Mouse (Mus musculus) heart, adult 2 months (tissue): Measurements from ENCODE around the gene Jam3. TPM values are rescaled to one million over a fixed set of nuclear protein-coding genes. Genes with fewer than 3 reads are reported as not detected.

Experiments
- DNase-seq, 2 experiments: peaks; one replicate each; pipeline ENCODE4 v3.0.0; 2021
- H3K27ac ChIP-seq: fragments of 200-600 bp; 2 replicates; pipeline ENCODE4 v1.8.1; 2022
- H3K27me3 ChIP-seq: fragments of 200-500 bp; 2 replicates; pipeline ENCODE4 v1.6.1; 2012; ENCODE audit warnings: mild to moderate bottlenecking, low read length, inconsistent platforms, mixed read lengths; ENCODE audit not compliant: control insufficient read depth, insufficient read depth
- H3K36me3 ChIP-seq: fragments of 200-500 bp; 2 replicates; pipeline ENCODE4 v1.6.1; 2012; ENCODE audit warnings: low read length, inconsistent platforms; ENCODE audit not compliant: control insufficient read depth, insufficient read depth
- H3K4me1 ChIP-seq: fragments of 200-500 bp; 2 replicates; pipeline ENCODE4 v1.6.1; 2011; ENCODE audit warnings: low read length; ENCODE audit not compliant: control insufficient read depth, insufficient read depth
- H3K4me3 ChIP-seq: fragments of 200-600 bp; 2 replicates; pipeline ENCODE4 v1.8.1; 2022
- H3K79me2 ChIP-seq: fragments of 200-500 bp; replicated peaks from 2 replicates; pipeline ENCODE4 v1.6.1; 2012; ENCODE audit warnings: mild to moderate bottlenecking, inconsistent platforms, low read length, moderate library complexity, mixed read lengths; ENCODE audit not compliant: control insufficient read depth, insufficient read depth
- H3K9ac ChIP-seq: fragments of 200-500 bp; 2 replicates; pipeline ENCODE4 v1.6.1; 2012; ENCODE audit warnings: low read depth, mild to moderate bottlenecking, control low read depth, inconsistent platforms, low read length, mixed read lengths
- CTCF ChIP-seq: fragments of 200-600 bp; IDR thresholded peaks from 2 replicates; pipeline ENCODE4 v1.8.1; 2022; ENCODE audit warnings: antibody characterized with exemption, mild to moderate bottlenecking, moderate library complexity
- EP300 ChIP-seq: fragments of 200-500 bp; IDR thresholded peaks from 2 replicates; pipeline ENCODE4 v1.6.1; 2011; ENCODE audit warnings: low read depth, low read length, control low read depth; ENCODE audit not compliant: insufficient read depth
- POLR2A ChIP-seq: fragments of 200-500 bp; IDR thresholded peaks from 2 replicates; pipeline ENCODE4 v1.6.1; 2011; ENCODE audit warnings: mild to moderate bottlenecking, low read depth, low read length, control low read depth; ENCODE audit not compliant: insufficient read depth
- whole genome bisulfite sequencing: fragments of 180-500 bp; shearing (Covaris S2); methylation state at CpG from one replicate; pipeline ENCODE4 v1.1.7; 2018; 5-methylcytosine and 5-hydroxymethylcytosine counted together
- intact Hi-C: fragments of 180-260 bp; cut with DNase I; formaldehyde crosslinking; loops from one replicate; pipeline ENCODE4 v1.15.1; 2025
- long read RNA-seq: library from polyadenylated mRNA; stranded (forward); transcript quantifications from one replicate; pipeline ENCODE4 v2.0.0, GENCODE M21; 2021
- polyA plus RNA-seq: library from polyadenylated mRNA; depleted of rRNA; stranded (reverse); fragments of >200 nt; gene quantifications from 2 replicates; pipeline ENCODE4 v1.2.3, GENCODE M21; 2012; rRNA removed
- total RNA-seq, 2 experiments: library from RNA; stranded (reverse); gene quantifications; 2 replicates each; pipeline ENCODE4 v1.2.3; 2021

The Jam3 gene
- total RNA-seq (10 to 100 TPM; 14.1 to 14.2 TPM), polyA plus RNA-seq (18.9 and 30.5 TPM in 2 replicates)
- long read RNA-seq, transcript Jam3-201 (9 exons, 1,942 nt), result major isoform, 9 of 10 reads
- long read RNA-seq, partial matches to known transcripts, result 0 of 10 reads
- long read RNA-seq, other reads (novel, unspliced or antisense), result 1 of 10 reads

DNA sequence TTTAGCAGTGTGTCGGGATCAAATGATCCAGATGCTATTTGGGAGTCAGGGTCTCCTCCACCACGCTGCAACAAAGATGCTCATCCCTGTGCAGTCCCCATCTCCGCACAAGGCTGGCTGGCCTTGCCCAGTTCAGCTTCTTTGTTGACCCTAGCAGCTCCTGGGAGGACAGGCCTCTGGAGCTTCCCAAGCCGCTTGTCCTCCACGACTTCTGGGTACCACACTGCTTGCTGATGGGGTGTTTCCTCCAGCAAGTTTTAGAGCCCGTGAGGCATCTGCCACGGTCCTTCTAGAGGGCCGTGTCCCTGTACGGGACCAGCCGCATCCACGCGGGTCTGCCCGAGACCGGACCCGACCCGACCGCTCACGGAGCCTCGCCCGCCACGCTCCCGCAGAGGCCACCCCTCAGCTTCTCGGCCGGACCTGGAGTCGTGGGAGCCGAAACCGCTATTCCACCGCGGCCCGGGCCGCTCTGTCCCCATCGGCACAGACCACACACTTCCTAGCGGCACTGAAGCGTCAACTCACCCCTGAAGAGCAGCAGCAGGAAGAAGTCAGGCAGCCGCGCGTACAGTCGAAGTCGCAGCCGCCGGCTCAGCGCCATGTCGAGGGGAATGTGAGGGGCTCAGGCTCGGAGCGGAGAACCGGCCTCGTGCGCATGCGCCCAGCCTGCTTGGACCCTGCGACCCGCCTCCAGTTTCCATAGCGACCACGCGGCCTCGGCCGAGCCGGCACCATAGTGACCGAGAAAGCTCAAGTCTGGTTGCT is at the start of gene Jam3:
Gene Jam3 (minus strand): TSS at position 659 of the 768 bp plus-strand sequence.
- Histone ChIP-seq H3K79me2 (no peaks in the 10 kb centered on the region), H3K27ac (peak within 1 kb of the TSS; percentile 70), H3K27me3 (no peaks in the 10 kb centered on the region), H3K36me3 (no peaks in the 10 kb centered on the region), H3K4me3 (peak within 1 kb of the TSS; percentile 66), H3K4me1 (peaks cover 4% of the 10 kb centered on the region), H3K9ac (peak within 1 kb of the TSS; percentile 70)
- TF ChIP-seq POLR2A, result peak; percentile 83
- peak; percentile 33; the same call in 1 of the 2 replicates for TF ChIP-seq EP300
- peak; percentile 25; the same call in 1 of the 2 replicates for TF ChIP-seq CTCF
- 2% methylated on average over 58 of the region's 58 CpGs for WGBS
- intact Hi-C loops, result loop anchor here (2.0 kb wide), 1 partner anchor 46 kb away; no protein-coding TSS in a partner anchor
- DNase-seq, result peak; percentile 91 to 92

DNA sequence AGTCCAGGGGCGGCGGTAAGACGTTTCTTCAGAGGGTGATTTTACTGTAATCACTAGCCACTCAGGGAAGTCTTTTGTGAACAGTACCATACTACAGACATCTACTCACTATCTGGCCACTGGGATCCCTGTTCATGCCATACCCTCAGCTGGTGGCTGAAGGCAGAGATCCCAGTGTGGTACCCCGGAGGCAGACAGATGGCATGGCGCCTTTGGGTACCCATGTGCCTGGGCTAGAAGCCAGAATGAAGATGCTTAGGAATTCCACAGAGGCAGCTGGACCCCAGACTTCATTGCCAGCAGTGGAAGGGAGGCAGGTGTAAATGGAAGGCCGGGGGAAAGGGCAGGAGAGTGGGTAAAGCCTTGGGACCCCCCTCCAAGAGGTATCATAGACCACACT is 49.0 kb upstream of the Jam3 start:
- Histone ChIP-seq H3K9ac (no peak overlapping the region), H3K79me2 (no peaks in the 10 kb centered on the region), H3K36me3 (no peaks in the 10 kb centered on the region), H3K4me3 (no peak overlapping the region), H3K27ac (no peak overlapping the region), H3K27me3 (no peaks in the 10 kb centered on the region), H3K4me1 (no peaks in the 10 kb centered on the region)
- intact Hi-C loops, result no loop called here
- WGBS, result 86% methylated on average over 6 of the region's 6 CpGs
- TF ChIP-seq EP300 (no peak), POLR2A (no peak), CTCF (no peak)
- DNase-seq, result no peak

DNA sequence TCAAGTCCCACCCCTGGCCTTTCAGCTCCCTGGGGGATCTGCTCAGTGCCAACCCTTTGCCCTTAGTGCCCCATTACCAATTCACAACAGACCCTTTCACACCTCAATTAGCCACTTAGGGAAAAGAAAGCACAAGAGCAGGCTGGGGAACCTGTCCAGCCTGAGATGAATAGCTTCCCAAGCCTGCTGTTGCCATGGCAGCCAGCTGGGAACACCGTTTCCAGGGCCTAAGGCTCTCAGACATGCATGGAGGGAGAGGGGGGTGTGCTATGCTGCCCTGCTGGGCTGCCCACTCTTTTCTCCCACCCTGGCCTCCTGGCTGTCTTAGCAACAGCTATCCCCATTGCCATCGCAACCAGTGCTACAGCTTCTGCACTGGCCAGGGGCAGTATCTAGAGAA is 47.9 kb upstream of the Jam3 start:
- Histone ChIP-seq H3K4me3 (no peak overlapping the region), H3K9ac (no peak overlapping the region), H3K4me1 (no peaks in the 10 kb centered on the region), H3K36me3 (no peaks in the 10 kb centered on the region), H3K27ac (no peak overlapping the region), H3K79me2 (no peaks in the 10 kb centered on the region), H3K27me3 (no peaks in the 10 kb centered on the region)
- TF ChIP-seq CTCF (no peak), EP300 (no peak), POLR2A (no peak)
- intact Hi-C loops, result no loop called here
- DNase-seq, result no peak
- 61% methylated on average over 2 of the region's 2 CpGs for WGBS

DNA sequence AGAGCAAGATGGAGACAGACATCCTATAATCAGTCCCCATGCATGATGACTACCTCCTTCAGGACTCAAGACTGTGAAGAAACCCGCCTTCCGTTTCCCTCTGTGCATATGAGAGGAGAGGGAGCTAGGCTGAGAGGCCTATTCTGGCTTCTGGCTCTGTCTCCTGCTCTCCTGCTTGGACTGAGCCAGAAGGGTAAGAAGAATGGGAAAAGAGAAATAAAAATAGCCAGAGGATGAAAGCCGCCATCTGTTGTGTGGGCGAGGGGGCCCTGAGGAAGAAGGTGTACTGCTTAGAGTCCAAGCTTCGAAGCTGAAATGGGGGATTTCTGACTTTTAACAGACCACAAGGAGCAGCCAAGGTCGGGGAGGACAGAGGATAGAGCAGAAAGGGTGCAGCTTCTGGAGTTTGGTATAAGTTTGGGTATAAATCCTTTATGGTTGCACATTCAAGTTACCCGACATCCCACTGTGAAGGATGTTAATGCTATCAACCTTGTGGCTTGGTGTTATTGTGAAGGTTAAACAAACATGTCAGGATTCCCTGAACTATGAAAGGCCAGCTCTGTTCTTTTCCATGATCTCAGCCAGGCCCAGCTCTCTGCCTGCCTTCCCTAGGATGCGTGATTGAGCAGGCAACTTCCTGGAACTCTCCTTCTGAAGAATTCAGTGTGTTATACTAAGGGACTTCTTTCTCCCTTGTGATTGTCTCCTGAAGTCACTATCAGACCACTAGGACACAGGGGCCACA is 46.4 kb upstream of the Jam3 start:
- Histone ChIP-seq H3K4me1 (no peaks in the 10 kb centered on the region), H3K9ac (no peak overlapping the region), H3K4me3 (no peak overlapping the region), H3K79me2 (no peaks in the 10 kb centered on the region), H3K27ac (no peak overlapping the region), H3K27me3 (no peaks in the 10 kb centered on the region), H3K36me3 (no peaks in the 10 kb centered on the region)
- intact Hi-C loops, result no loop called here
- DNase-seq, result no peak
- 68% methylated on average over 8 of the region's 8 CpGs for whole genome bisulfite sequencing
- TF ChIP-seq CTCF (no peak), EP300 (no peak), POLR2A (no peak)

DNA sequence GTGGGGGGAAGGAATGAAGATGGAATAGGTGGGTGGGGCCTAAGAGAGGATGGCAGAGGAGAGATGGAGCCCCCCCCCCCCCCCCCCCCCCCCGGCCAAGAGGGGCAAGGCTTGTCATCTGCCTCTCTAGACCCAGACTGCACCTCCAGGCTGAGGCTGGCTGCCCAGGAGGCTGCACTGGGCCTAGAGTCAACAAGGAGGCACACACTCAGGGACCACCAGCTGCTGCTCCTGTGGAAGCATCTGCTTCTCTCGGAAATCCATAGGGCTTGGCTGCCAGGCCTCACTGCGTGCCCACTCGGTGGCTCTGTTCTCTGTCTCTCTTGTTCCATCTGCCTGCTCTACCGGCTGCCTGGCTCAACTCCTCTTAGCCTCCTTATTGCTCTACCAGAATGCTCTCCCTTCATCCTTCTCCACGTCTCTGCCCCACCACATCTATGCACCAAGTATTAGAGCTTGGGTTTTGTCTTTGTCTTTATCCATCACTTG is 38.4 kb upstream of the Jam3 start:
- TF ChIP-seq POLR2A (no peak), EP300 (no peak), CTCF (no peak)
- H3K4me3 ChIP-seq, result no peak overlapping the region
- 69% methylated on average over 5 of the region's 6 CpGs for WGBS
- intact Hi-C loops, result loop anchor here (5.0 kb wide), 1 partner anchor 104 kb away; the partner anchor contains the start of gene Igsf9b
- H3K4me1 ChIP-seq, result peaks cover 13% of the 10 kb centered on the region
- no peak overlapping the region for H3K9ac ChIP-seq
- no peaks in the 10 kb centered on the region for H3K27me3 ChIP-seq
- H3K79me2 ChIP-seq, result no peaks in the 10 kb centered on the region
- no peaks in the 10 kb centered on the region for H3K36me3 ChIP-seq
- DNase-seq, result peak in 1 of 2 experiments; percentile 24
- peak overlapping the region; percentile 93 for H3K27ac ChIP-seq
